Mouse (Mus musculus): ENCODE results near the gene Gm12258. TPM values are rescaled to one million over a fixed set of nuclear protein-coding genes. Genes with fewer than 3 reads are reported as not detected.
A peak's percentile ranks its signal among the peaks of the same experiment; 100 is the strongest.

The Gm12258 gene
- polyA plus RNA-seq, 1 experiment from 2014 or later = 2.5 TPM

DNA sequence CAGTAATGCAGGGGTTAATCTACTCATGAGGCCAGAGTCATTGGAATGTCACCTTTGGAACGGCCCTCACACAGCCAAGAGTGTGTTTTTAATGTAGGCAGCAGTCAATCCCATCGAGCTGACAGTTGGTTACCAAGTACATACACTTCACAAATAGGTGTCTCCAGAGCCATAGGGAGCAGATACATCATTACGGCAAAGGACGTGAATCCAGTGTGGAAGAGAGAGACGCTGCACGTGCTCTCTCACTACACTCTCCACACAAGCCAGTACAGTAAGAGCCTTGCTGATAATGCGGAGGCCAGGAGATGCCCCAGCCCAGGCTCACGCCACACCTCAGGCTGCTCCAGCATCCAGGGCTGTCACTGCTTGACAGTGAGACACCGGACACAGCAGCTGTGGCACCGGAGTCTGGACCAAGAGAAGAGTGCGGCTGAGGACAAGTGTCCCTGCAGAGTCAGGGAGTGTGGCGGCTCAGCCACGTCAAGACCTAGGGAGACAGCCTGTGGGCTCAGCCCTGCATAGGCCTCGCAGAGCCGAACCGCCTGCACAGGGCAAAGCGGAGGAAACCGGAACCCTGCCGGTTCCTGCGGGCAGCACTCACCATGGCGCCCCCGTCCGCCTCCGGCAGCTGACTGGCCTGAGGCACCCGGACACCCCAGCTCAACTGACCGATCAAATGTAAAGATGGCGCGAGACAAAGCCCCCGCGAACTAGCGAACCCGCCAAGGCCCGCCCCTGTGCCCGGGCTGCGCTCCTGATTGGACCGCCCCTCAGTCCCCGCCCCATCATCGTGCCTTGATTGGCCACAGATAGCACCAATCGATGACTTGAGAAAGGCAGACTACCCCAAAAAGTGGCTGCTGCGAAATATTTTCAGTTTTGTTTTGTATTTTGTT, 56.8 kb downstream of the Gm12258 start, which contains the start of gene Zfp39:
Zfp39 (minus strand) TSS at position 715 of the 899 bp plus-strand sequence.
- Histone ChIP-seq H3K36me3 (peaks cover 39% of the 10 kb centered on the region), H3K4me2 (peak within 1 kb of the TSS; percentile 76), H3K27ac (peak within 1 kb of the TSS; percentile 89), H3K9ac (peak within 1 kb of the TSS; percentile 85), H3K27me3 (replicated peaks) (no peaks in the 10 kb centered on the region), H3K9me3 (replicated peaks) (no peaks in the 10 kb centered on the region), H3K4me3 (peak within 1 kb of the TSS; percentile 76), H3K4me1 (peaks cover 44% of the 10 kb centered on the region)
- ATAC-seq = peak; percentile 90
- WGBS (ENCODE audit: insufficient replicate concordance) = under 1% methylated on average over 40 of the region's 40 CpGs

DNA sequence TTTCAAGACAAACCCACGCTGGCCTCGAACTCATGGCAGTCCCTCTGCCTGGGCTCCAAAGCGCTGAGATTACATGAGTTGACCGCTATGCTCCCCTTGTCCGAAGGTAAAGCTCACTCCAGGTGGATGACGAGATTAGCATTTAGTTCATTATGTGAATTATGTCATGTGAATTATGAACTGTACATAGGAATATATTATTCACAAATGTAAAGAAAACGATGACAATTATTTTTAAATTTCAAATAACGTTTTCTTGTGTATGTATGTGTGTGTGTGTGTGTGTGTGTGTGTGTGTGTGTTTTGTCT, 57.4 kb downstream of the Gm12258 start:
- Histone ChIP-seq H3K4me1 (peaks cover 43% of the 10 kb centered on the region), H3K36me3 (peaks cover 33% of the 10 kb centered on the region), H3K9me3 (replicated peaks) (no peaks in the 10 kb centered on the region), H3K9ac (peak overlapping the region; percentile 85), H3K27ac (peak overlapping the region; percentile 89), H3K4me2 (peak overlapping the region; percentile 76), H3K4me3 (peak overlapping the region; percentile 76), H3K27me3 (replicated peaks) (no peaks in the 10 kb centered on the region)
- 2% methylated on average over 8 of the region's 8 CpGs for WGBS (ENCODE audit: insufficient replicate concordance)
- peak; percentile 2; the same call in 1 of the 2 replicates for ATAC-seq

DNA sequence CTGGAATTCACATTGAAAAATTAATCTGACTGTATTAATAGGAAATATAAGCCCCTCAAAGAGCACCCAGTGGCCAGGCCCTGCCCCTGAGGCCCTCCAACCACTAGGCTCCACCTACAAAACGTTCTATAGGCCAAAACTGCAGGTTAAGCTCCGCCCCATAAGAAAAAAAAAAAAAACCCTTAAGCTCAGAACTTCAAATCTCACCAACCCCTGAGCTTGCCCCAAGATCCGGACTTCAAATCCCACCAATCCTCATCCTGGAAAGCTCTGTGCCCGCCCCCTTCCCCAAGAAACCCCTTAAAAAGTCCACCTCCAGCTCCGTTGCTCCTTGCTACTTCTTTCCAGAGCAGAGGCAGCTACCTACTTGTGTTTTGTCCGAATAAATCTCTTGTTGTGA, 57.9 kb downstream of the Gm12258 start:
- H3K36me3 ChIP-seq = peaks cover 28% of the 10 kb centered on the region
- H3K9ac ChIP-seq = peak overlapping the region; percentile 85; the same call in 1 of the 2 replicates
- H3K27ac ChIP-seq = peak overlapping the region; percentile 89
- H3K4me1 ChIP-seq = peaks cover 43% of the 10 kb centered on the region
- 41% methylated on average over 6 of the region's 6 CpGs for WGBS (ENCODE audit: insufficient replicate concordance)
- H3K9me3 ChIP-seq (replicated peaks) = no peaks in the 10 kb centered on the region
- H3K4me3 ChIP-seq = peak overlapping the region; percentile 76
- peak overlapping the region; percentile 76 for H3K4me2 ChIP-seq
- H3K27me3 ChIP-seq (replicated peaks) = no peaks in the 10 kb centered on the region
- no peak for ATAC-seq

Other genes starting within 250 kb of the Gm12258 start
- gene 2210407C18Rik, start 231.1 kb upstream of the Gm12258 start, polyA plus RNA-seq (2016; fragmentation: Nextera tagmentation; extraction: Ambion mirVana) = not detected in 2 replicates
- gene Olfr323, start 216.7 kb upstream of the Gm12258 start, polyA plus RNA-seq (2016; fragmentation: Nextera tagmentation; extraction: Ambion mirVana) = not detected in 2 replicates
- 9.2 and 10.1 TPM in 2 replicates for gene Trim58, start 206.7 kb upstream of the Gm12258 start, polyA plus RNA-seq (2016; fragmentation: Nextera tagmentation; extraction: Ambion mirVana)
- not detected in 2 replicates for gene Olfr322, start 188.4 kb upstream of the Gm12258 start, polyA plus RNA-seq (2016; fragmentation: Nextera tagmentation; extraction: Ambion mirVana)
- gene Olfr320, start 166.1 kb upstream of the Gm12258 start, polyA plus RNA-seq (2016; fragmentation: Nextera tagmentation; extraction: Ambion mirVana) = not detected in 2 replicates
- not detected in 2 replicates for gene Olfr319, start 148.0 kb upstream of the Gm12258 start, polyA plus RNA-seq (2016; fragmentation: Nextera tagmentation; extraction: Ambion mirVana)
- gene Olfr318, start 123.1 kb upstream of the Gm12258 start, polyA plus RNA-seq (2016; fragmentation: Nextera tagmentation; extraction: Ambion mirVana) = not detected in 2 replicates
- not detected in 2 replicates for gene Olfr317, start 107.9 kb upstream of the Gm12258 start, polyA plus RNA-seq (2016; fragmentation: Nextera tagmentation; extraction: Ambion mirVana)
- not detected in 2 replicates for gene Olfr316, start 94.4 kb upstream of the Gm12258 start, polyA plus RNA-seq (2016; fragmentation: Nextera tagmentation; extraction: Ambion mirVana)
- not detected in 2 replicates for gene Olfr315, start 74.0 kb upstream of the Gm12258 start, polyA plus RNA-seq (2016; fragmentation: Nextera tagmentation; extraction: Ambion mirVana)
- not detected in 2 replicates for gene Olfr314, start 64.2 kb upstream of the Gm12258 start, polyA plus RNA-seq (2016; fragmentation: Nextera tagmentation; extraction: Ambion mirVana)
- 0.31 TPM in 1 of 2 replicates, not detected in the other for gene Fam183b, start 45.2 kb upstream of the Gm12258 start, polyA plus RNA-seq (2016; fragmentation: Nextera tagmentation; extraction: Ambion mirVana)
- not detected in 2 replicates for gene Olfr313, start 32.2 kb upstream of the Gm12258 start, polyA plus RNA-seq (2016; fragmentation: Nextera tagmentation; extraction: Ambion mirVana)
- not detected in 2 replicates for gene Olfr312, start 17.9 kb upstream of the Gm12258 start, polyA plus RNA-seq (2016; fragmentation: Nextera tagmentation; extraction: Ambion mirVana)
- not detected in 2 replicates for gene Olfr311, start 7.9 kb upstream of the Gm12258 start, polyA plus RNA-seq (2016; fragmentation: Nextera tagmentation; extraction: Ambion mirVana)
- 3.2 and 3.6 TPM in 2 replicates for gene 2810021J22Rik, start 20.1 kb downstream of the Gm12258 start, polyA plus RNA-seq (2016; fragmentation: Nextera tagmentation; extraction: Ambion mirVana)
- 6.1 and 7.1 TPM in 2 replicates for gene Zfp39, start 57.1 kb downstream of the Gm12258 start, polyA plus RNA-seq (2016; fragmentation: Nextera tagmentation; extraction: Ambion mirVana)
- gene Btnl10, start 70.8 kb downstream of the Gm12258 start, polyA plus RNA-seq (2016; fragmentation: Nextera tagmentation; extraction: Ambion mirVana) = 9.5 and 10.9 TPM in 2 replicates
- gene Rnf187, start 91.8 kb downstream of the Gm12258 start, polyA plus RNA-seq (2016; fragmentation: Nextera tagmentation; extraction: Ambion mirVana) = 200 and 207 TPM in 2 replicates
- 5.3 and 5.7 TPM in 2 replicates for gene Hist3h2ba, start 101.8 kb downstream of the Gm12258 start, polyA plus RNA-seq (2016; fragmentation: Nextera tagmentation; extraction: Ambion mirVana)
- 14.3 and 16.9 TPM in 2 replicates for gene Hist3h2a, start 107.5 kb downstream of the Gm12258 start, polyA plus RNA-seq (2016; fragmentation: Nextera tagmentation; extraction: Ambion mirVana)
- 0.07 and 0.13 TPM in 2 replicates for gene Trim17, start 107.5 kb downstream of the Gm12258 start, polyA plus RNA-seq (2016; fragmentation: Nextera tagmentation; extraction: Ambion mirVana)
- 11.2 and 11.5 TPM in 2 replicates for gene Trim11, start 130.9 kb downstream of the Gm12258 start, polyA plus RNA-seq (2016; fragmentation: Nextera tagmentation; extraction: Ambion mirVana)